ENCODE assay signal across 20 mouse cellular contexts in the genomic region with DNA sequence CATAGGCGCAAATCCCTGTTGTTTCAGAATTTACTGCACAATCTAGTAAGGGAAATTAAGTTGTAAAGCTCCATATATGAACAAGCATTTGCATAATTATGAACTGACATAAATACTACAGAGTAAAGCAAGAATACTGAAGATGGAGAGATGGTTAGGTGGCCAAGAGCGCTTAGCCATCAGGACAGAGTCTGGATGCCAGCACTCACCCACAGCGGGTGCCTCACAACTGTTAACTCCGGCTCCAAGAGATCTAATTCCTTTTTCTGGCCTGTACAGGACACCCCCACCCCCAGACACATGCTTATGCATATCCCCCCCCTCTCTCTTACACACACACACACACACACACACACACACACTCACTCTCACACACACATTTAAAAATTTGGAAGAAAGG. TPM values are rescaled to one million over a fixed set of nuclear protein-coding genes. Genes with fewer than 3 reads are reported as not detected.
DNase-seq lines count a peak whose midpoint lies in the region; ATAC-seq and TF ChIP-seq lines count a peak whose summit lies in the region.
"Had no signal": no experiment of that assay in that cellular context is flagged by ENCODE, and none has a peak within 500 bp of the region (broad histone marks: within the 10 kb centered on the region; RNA-seq: fewer than 3 reads in every experiment).

No protein-coding gene starts in this region.

- peak overlapping the region; percentile 20 for H3K4me2 ChIP-seq in heart, embryonic 15.5 days
- H3K4me2 ChIP-seq in kidney, embryonic 15.5 days = 0 out of 2 replicates have a peak overlapping the region, but pooled peaks have one; percentile 2
- H3K4me2 ChIP-seq: embryonic facial prominence, embryonic 13.5 days; forebrain, embryonic 12.5 days; hindbrain, embryonic 13.5 days had no signal

- H3K9me3 ChIP-seq in heart, embryonic 15.5 days (replicated peaks) = no peaks in the 10 kb centered on the region
- no peaks in the 10 kb centered on the region for H3K9me3 ChIP-seq in kidney, embryonic 15.5 days (replicated peaks)
- H3K9me3 ChIP-seq: embryonic facial prominence, embryonic 13.5 days; forebrain, embryonic 12.5 days; hindbrain, embryonic 13.5 days had no signal

- no peak overlapping the region for H3K27ac ChIP-seq in cerebellum, adult 2 months (ENCODE audit: insufficient read depth, low read length)
- H3K27ac ChIP-seq in heart, adult 2 months = no peak overlapping the region
- H3K27ac ChIP-seq in heart, embryonic 15.5 days = peak overlapping the region; percentile 36
- H3K27ac ChIP-seq in kidney, embryonic 15.5 days = peak overlapping the region; percentile 54; the same call in 1 of the 2 replicates
- H3K27ac ChIP-seq: embryonic facial prominence, embryonic 13.5 days; forebrain, embryonic 12.5 days; hindbrain, embryonic 13.5 days; hindbrain, postnatal 0 days had no signal

- H3K36me3 ChIP-seq in heart, adult 2 months (ENCODE audit: control insufficient read depth, insufficient read depth, low read length) = peaks cover 5% of the 10 kb centered on the region
- peaks cover 11% of the 10 kb centered on the region for H3K36me3 ChIP-seq in heart, embryonic 15.5 days
- H3K36me3 ChIP-seq in kidney, embryonic 15.5 days = peaks cover 29% of the 10 kb centered on the region

- intact Hi-C loops in heart, adult 2 months (cut with DNase I) = no loop called here
- intact Hi-C loops in heart, postnatal 36 days (cut with DNase I) = loop anchor here (10.0 kb wide), 1 partner anchor 1086 kb away; the partner anchor contains the start of gene Mdm1

- WGBS in cerebellum, adult 2 months = 37% methylated on average over 4 of the region's 4 CpGs
- 43% methylated on average over 4 of the region's 4 CpGs for WGBS in heart, adult 2 months
- 54% methylated on average over 4 of the region's 4 CpGs for whole genome bisulfite sequencing in heart, embryonic 15.5 days
- 77% methylated on average over 4 of the region's 4 CpGs for WGBS in kidney, embryonic 15.5 days

- no peak for ATAC-seq in heart, embryonic 15.5 days (replicated peaks; ENCODE audit: insufficient number of reproducible peaks, insufficient read depth, low FRiP score, low read depth)
- no peak for ATAC-seq in kidney, embryonic 15.5 days (replicated peaks; ENCODE audit: low FRiP score)
- ATAC-seq: CD4-positive, CD25-positive, alpha-beta regulatory T cell, adult 4 months; forebrain, embryonic 16.5 days; hindbrain, postnatal 0 days had no signal

- no peak for TF ChIP-seq EP300 in heart, adult 2 months (IDR thresholded peaks at IDR 0.05; ENCODE audit: insufficient read depth, low read depth, low read length)

- TF ChIP-seq POLR2A in cerebellum, adult 2 months (IDR thresholded peaks at IDR 0.05; ENCODE audit: borderline replicate concordance, insufficient read depth, low read length) = no peak
- TF ChIP-seq POLR2A in heart, adult 2 months (IDR thresholded peaks at IDR 0.05; ENCODE audit: insufficient read depth, low read depth, low read length) = no peak

- TF ChIP-seq CTCF in cerebellum, adult 2 months (IDR thresholded peaks at IDR 0.05; ENCODE audit: borderline replicate concordance, insufficient read depth, low read depth, low read length) = no peak
- no peak for TF ChIP-seq CTCF in heart, adult 2 months (IDR thresholded peaks at IDR 0.05)

- no peak overlapping the region for H3K4me3 ChIP-seq in cerebellum, adult 2 months (replicated peaks; ENCODE audit: insufficient read depth, low read depth, low read length)
- no peak overlapping the region for H3K4me3 ChIP-seq in heart, adult 2 months
- H3K4me3 ChIP-seq in heart, embryonic 15.5 days = no peak overlapping the region
- no peak overlapping the region for H3K4me3 ChIP-seq in kidney, embryonic 15.5 days (replicated peaks)
- H3K4me3 ChIP-seq: embryonic facial prominence, embryonic 13.5 days; forebrain, embryonic 12.5 days; hindbrain, embryonic 13.5 days had no signal

- peaks cover 13% of the 10 kb centered on the region for H3K79me2 ChIP-seq in heart, adult 2 months (replicated peaks; ENCODE audit: control insufficient read depth, insufficient read depth, low read length)

- no peak overlapping the region for H3K9ac ChIP-seq in heart, adult 2 months (ENCODE audit: low read depth, low read length)
- H3K9ac ChIP-seq in heart, embryonic 15.5 days = no peak overlapping the region
- no peak overlapping the region for H3K9ac ChIP-seq in kidney, embryonic 15.5 days
- H3K9ac ChIP-seq: embryonic facial prominence, embryonic 13.5 days; forebrain, embryonic 12.5 days; hindbrain, embryonic 13.5 days had no signal

- no peaks in the 10 kb centered on the region for H3K27me3 ChIP-seq in cerebellum, adult 2 months (ENCODE audit: control insufficient read depth, insufficient read depth, low read length)
- no peaks in the 10 kb centered on the region for H3K27me3 ChIP-seq in heart, adult 2 months (ENCODE audit: control insufficient read depth, insufficient read depth, low read length)
- H3K27me3 ChIP-seq in heart, embryonic 15.5 days = no peaks in the 10 kb centered on the region
- H3K27me3 ChIP-seq in kidney, embryonic 15.5 days = no peaks in the 10 kb centered on the region
- H3K27me3 ChIP-seq: embryonic facial prominence, embryonic 13.5 days; forebrain, embryonic 12.5 days; hindbrain, embryonic 13.5 days had no signal

- H3K4me1 ChIP-seq in cerebellum, adult 2 months (ENCODE audit: control insufficient read depth, insufficient read depth, low read length) = peaks cover 13% of the 10 kb centered on the region
- H3K4me1 ChIP-seq in heart, adult 2 months (ENCODE audit: control insufficient read depth, insufficient read depth, low read length) = peaks cover 13% of the 10 kb centered on the region
- peaks cover 30% of the 10 kb centered on the region for H3K4me1 ChIP-seq in heart, embryonic 15.5 days (replicated peaks)
- H3K4me1 ChIP-seq in kidney, embryonic 15.5 days = peaks cover 40% of the 10 kb centered on the region

- peak; percentile 27 to 34 for DNase-seq in cerebellum, adult 2 months
- DNase-seq in cerebellum, postnatal 36 days = no peak
- DNase-seq in heart, adult 11 months = peak; percentile 73
- no peak for DNase-seq in heart, adult 2 months
- no peak for DNase-seq in heart, postnatal 36 days
- DNase-seq in kidney, adult 11 months = no peak
- DNase-seq: adrenal gland, postnatal 10 days; cerebellum, adult 11 months; cerebellum, adult 9-11 months; gastrocnemius, postnatal 36 days; heart, adult 18-20 months; kidney, adult 18-20 months had no signal

RNA-seq across cellular contexts. Expression of gene Cand1, which starts 9.2 kb away (rescaled TPM):
- 35.8 and 38.8 TPM in 2 replicates for polyA plus RNA-seq in cerebellum, adult 2 months (2012; rRNA removed)
- total RNA-seq in heart, adult 2 months (2021) = 10 to 100 TPM; 40.7 to 42.7 TPM
- 13.7 and 25.3 TPM in 2 replicates for polyA plus RNA-seq in heart, adult 2 months (2012; rRNA removed)
- 34.4 and 46.9 TPM in 2 replicates for polyA plus RNA-seq in heart, embryonic 15.5 days (2015; fragmentation: Nextera tagmentation; extraction: Ambion mirVana)
- total RNA-seq in heart, postnatal 36 days (2021) = 10 to 100 TPM; 39.1 to 49.1 TPM
- 64.8 and 67.9 TPM in 2 replicates for polyA plus RNA-seq in kidney, embryonic 15.5 days (2015; fragmentation: Nextera tagmentation; extraction: Ambion mirVana)

Comparison
In these comparisons a context has a peak if more than half of its experiments do, and no peak if none do; other contexts are left out.
1. DNase-seq: peak in cerebellum, adult 2 months (2 of 2) and heart, adult 11 months (single experiment); none in cerebellum, postnatal 36 days (0 of 2), heart, adult 2 months (0 of 2), heart, postnatal 36 days (0 of 2) and kidney, adult 11 months (single experiment).
2. H3K27ac ChIP-seq: peak in heart, embryonic 15.5 days (single experiment) and kidney, embryonic 15.5 days (single experiment); none in cerebellum, adult 2 months (single experiment) and heart, adult 2 months (single experiment).